Mouse (Mus musculus) E14TG2a.4 (cell line): Measurements from ENCODE around the gene Tm7sf3.

Source experiments
- H3K27me3 ChIP-seq: 2 replicates; pipeline ENCODE4 v1.6.1; 2014; ENCODE audit warnings: low read length, control low read depth; ENCODE audit not compliant: insufficient read depth
- H3K36me3 ChIP-seq: 2 replicates; pipeline ENCODE4 v1.6.1; 2014; ENCODE audit warnings: low read length, control low read depth; ENCODE audit not compliant: insufficient read depth
- H3K4me1 ChIP-seq: replicated peaks from 2 replicates; pipeline ENCODE4 v1.6.1; 2014; ENCODE audit warnings: low read depth, low read length, control low read depth
- H3K4me3 ChIP-seq: replicated peaks from 2 replicates; pipeline ENCODE4 v1.5.1; 2014; ENCODE audit warnings: mild to moderate bottlenecking, low read length
- H3K9me3 ChIP-seq: 2 replicates; pipeline ENCODE4 v1.6.1; 2014; ENCODE audit warnings: low read length, control low read depth
- CTCF ChIP-seq: conservative IDR thresholded peaks from 2 replicates; pipeline ENCODE4 v1.5.1; 2014; ENCODE audit warnings: low read length
- NANOG ChIP-seq: IDR thresholded peaks from 2 replicates; pipeline ENCODE4 v1.6.1; 2014; ENCODE audit warnings: borderline replicate concordance, low read length, mixed read lengths
- POU5F1 ChIP-seq: IDR thresholded peaks from 2 replicates; pipeline ENCODE4 v1.6.1; 2014; ENCODE audit warnings: low read length, borderline replicate concordance

Tm7sf3 gene

DNA sequence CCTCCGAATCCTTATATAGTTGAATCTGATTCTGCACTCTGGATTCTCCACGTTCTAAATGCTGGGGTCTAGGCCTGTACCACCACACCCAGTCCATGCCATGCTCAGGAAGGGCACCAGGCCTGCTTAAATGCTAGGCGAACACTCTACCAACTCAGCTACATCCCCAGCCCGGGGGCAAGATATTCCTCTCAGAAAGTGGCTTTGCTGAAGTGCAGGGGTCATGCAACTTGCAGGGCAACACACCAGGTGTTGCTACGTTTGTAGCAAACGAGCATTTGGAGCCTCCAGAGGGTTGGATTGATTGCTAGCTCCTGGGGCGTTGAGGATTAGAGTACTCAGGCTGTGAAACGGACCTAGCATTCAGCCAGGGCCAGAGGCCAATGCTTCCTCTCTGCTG, 9.5 kb downstream of the Tm7sf3 start:
- Histone ChIP-seq H3K36me3 (peaks cover 23% of the 10 kb centered on the region), H3K4me1 (peaks cover 57% of the 10 kb centered on the region), H3K27me3 (no peaks in the 10 kb centered on the region), H3K9me3 (no peaks in the 10 kb centered on the region), H3K4me3 (peak overlapping the region; percentile 91)
- TF ChIP-seq CTCF (no peak), NANOG (0 out of 2 replicates have a peak, but pooled peaks have one; percentile 9), POU5F1 (no peak)

- H3K27me3 ChIP-seq: no peaks in the 10 kb centered on the region
- peak overlapping the region; percentile 91 for H3K4me3 ChIP-seq
- TF ChIP-seq POU5F1: no peak
- TF ChIP-seq NANOG: no peak
- no peak for TF ChIP-seq CTCF
- peaks cover 62% of the 10 kb centered on the region for H3K4me1 ChIP-seq
- no peaks in the 10 kb centered on the region for H3K9me3 ChIP-seq
- H3K36me3 ChIP-seq: peaks cover 23% of the 10 kb centered on the region
These were observed 10.2 kb downstream of the Tm7sf3 start for GRCm38 (mm10) chr6:146632403-146632802.

GRCm38 (mm10) chr6:146631847-146632246, 10.8 kb downstream of the Tm7sf3 start:
- Histone ChIP-seq H3K36me3 (peaks cover 27% of the 10 kb centered on the region), H3K4me1 (peaks cover 67% of the 10 kb centered on the region), H3K4me3 (peak overlapping the region; percentile 91), H3K27me3 (no peaks in the 10 kb centered on the region), H3K9me3 (no peaks in the 10 kb centered on the region)
- no peak for TF ChIP-seq CTCF
- TF ChIP-seq POU5F1: no peak
- no peak for TF ChIP-seq NANOG

DNA sequence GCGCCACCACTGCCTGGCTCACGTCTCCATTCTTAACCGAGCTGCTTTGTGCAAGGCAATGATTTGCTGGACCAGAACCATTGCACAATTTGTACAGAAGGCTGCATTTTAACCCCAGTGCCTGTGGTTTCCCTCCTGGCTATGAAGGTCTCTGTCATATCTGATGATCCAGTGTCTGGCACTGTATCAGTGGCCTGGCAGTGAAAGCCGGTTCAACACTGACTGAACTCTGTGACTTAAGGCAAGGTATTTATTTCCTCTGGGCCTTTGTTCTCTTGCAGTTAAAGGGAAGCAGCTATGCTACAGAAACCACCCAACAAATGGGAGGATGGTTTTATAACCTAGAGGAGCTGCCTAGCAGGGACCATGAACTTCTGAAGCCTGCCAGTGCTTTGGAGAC, 11.7 kb downstream of the Tm7sf3 start:
- Histone ChIP-seq H3K4me1 (peaks cover 74% of the 10 kb centered on the region), H3K9me3 (no peaks in the 10 kb centered on the region), H3K4me3 (peak overlapping the region; percentile 91), H3K27me3 (no peaks in the 10 kb centered on the region), H3K36me3 (peaks cover 36% of the 10 kb centered on the region)
- TF ChIP-seq NANOG (no peak), CTCF (no peak), POU5F1 (no peak)

- peaks cover 69% of the 10 kb centered on the region for H3K4me1 ChIP-seq
- TF ChIP-seq POU5F1 (no peak), CTCF (no peak), NANOG (no peak)
- no peak overlapping the region for H3K4me3 ChIP-seq
- no peaks in the 10 kb centered on the region for H3K27me3 ChIP-seq
- peaks cover 40% of the 10 kb centered on the region for H3K36me3 ChIP-seq
- H3K9me3 ChIP-seq: no peaks in the 10 kb centered on the region
These were observed 12.6 kb downstream of the Tm7sf3 start for GRCm38 (mm10) chr6:146629781-146630756.

GRCm38 (mm10) chr6:146628123-146628522, 14.5 kb downstream of the Tm7sf3 start:
- H3K9me3 ChIP-seq: no peaks in the 10 kb centered on the region
- H3K4me1 ChIP-seq: peaks cover 80% of the 10 kb centered on the region
- no peaks in the 10 kb centered on the region for H3K27me3 ChIP-seq
- H3K4me3 ChIP-seq: no peak overlapping the region
- TF ChIP-seq CTCF (no peak), POU5F1 (no peak), NANOG (no peak)
- H3K36me3 ChIP-seq: peaks cover 60% of the 10 kb centered on the region

DNA sequence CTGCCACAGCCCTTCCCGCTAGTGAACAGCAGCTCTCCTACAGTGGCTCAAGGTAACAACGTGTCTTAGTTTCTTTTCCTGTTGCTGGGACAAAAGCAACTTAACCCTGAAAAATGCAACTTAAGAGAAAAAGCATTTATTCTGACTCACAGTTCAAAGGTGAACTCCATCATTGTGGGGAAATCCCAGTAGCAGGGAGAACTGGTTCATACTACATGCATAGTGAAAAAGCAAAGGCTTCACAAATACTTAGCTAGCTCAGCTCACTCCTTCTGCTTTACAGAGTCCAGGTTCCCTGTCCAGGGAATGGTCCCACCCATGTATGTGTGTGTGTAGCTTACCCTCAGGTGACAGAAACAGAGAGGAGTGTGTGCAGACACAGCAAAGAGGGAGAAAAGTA, 26.0 kb downstream of the Tm7sf3 start:
- Histone ChIP-seq H3K36me3 (peaks cover 97% of the 10 kb centered on the region), H3K4me3 (no peak overlapping the region), H3K27me3 (no peaks in the 10 kb centered on the region), H3K9me3 (no peaks in the 10 kb centered on the region), H3K4me1 (peaks cover 34% of the 10 kb centered on the region)
- no peak for TF ChIP-seq CTCF
- TF ChIP-seq POU5F1: no peak
- TF ChIP-seq NANOG: no peak

DNA sequence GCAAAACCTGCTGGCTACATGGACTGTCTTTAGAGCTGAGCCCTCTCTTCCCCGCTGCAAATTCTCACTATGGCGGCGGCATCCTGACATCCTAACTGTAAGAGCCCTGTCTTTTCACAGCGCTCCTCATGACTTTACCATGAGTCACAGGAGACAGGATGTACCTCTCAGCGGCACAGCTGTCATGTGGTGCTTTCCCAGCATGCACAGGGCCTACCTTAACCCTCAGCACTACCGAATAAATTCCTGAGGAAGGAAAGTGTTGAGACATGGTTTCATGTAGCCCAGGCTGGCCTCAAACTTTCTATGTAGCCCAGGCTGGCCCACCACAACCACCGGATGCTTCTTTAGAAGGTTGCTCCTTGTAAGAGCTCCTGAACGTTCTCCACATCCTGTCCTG, 26.7 kb downstream of the Tm7sf3 start:
- Histone ChIP-seq H3K4me1 (peaks cover 37% of the 10 kb centered on the region), H3K27me3 (no peaks in the 10 kb centered on the region), H3K4me3 (no peak overlapping the region), H3K9me3 (no peaks in the 10 kb centered on the region), H3K36me3 (peaks cover 93% of the 10 kb centered on the region)
- no peak for TF ChIP-seq NANOG
- no peak for TF ChIP-seq POU5F1
- TF ChIP-seq CTCF: no peak

- TF ChIP-seq CTCF: no peak
- no peak for TF ChIP-seq POU5F1
- no peak for TF ChIP-seq NANOG
- no peak overlapping the region for H3K4me3 ChIP-seq
- no peaks in the 10 kb centered on the region for H3K9me3 ChIP-seq
- peaks cover 41% of the 10 kb centered on the region for H3K4me1 ChIP-seq
- H3K36me3 ChIP-seq: peaks cover 93% of the 10 kb centered on the region
- H3K27me3 ChIP-seq: no peaks in the 10 kb centered on the region
These were observed 28.1 kb downstream of the Tm7sf3 start for GRCm38 (mm10) chr6:146614541-146614940.
